Mouse (Mus musculus) heart, postnatal 0 days (tissue): ENCODE measurements around the gene Tmem203.

Source experiments
- CTCF ChIP-seq: IDR thresholded peaks from 2 replicates; pipeline ENCODE4 v1.5.1; 2016; ENCODE audit warnings: antibody characterized with exemption, control low read depth, low read depth
- EP300 ChIP-seq: IDR thresholded peaks from 2 replicates; pipeline ENCODE4 v1.6.1; 2016; ENCODE audit warnings: antibody characterized with exemption, low read depth

DNA sequence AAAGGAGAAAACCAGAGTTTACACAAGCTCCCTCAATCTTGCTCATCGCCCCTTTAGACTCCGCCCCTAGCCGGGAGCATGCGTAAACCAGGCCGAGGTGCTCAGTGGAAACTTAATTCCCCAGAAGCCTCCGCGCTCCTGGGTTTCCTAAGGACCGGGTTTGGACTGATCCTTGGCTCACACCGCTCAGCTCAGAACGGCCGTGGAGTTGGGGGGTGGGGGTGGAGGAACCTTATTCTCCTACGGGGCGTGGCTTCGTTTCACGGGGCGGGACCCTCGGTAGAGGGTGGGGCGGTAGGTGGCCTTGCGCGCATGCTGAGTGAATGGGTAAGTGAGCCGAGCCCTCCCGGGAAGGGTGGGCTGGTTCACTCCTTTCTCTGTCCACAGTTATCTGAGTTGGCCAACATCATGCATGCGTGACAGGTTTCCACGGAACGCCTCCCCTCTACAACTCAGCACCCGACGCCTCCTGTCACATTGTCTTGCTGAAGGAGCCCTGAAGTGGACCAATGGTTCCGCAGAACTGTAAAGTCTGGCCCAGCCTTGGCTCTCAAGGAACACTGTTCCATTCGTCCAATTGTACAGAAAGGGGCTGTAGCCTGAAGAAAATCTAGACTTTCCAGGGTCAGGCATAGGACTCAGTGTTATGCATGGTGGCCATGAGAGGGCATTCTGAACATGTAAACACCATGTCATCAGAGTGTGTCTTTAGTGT lies 14.4 kb upstream of the Tmem203 start:
- TF ChIP-seq CTCF, result no peak
- no peak for TF ChIP-seq EP300
